ENCODE assay signal across 25 mouse cellular contexts in the genomic region with DNA sequence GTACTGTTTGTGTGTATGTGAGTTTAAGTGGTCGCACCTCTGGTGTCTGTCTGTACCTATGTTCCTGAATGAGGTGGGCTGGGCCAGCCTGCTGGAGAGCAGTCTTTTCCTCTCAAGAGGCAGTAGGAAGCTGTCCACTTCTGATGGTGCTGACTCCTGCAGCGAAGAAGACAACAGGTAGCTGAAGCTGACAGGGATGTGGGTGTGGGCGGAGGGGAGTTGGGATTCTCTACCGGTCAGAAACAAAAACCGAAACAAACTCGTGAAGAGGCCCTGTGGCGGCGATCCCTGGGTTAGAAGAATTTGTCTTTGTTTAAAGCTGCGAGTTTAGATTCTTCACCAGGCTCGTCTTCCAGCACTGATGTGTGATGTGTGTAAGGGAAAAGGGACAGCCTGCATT.
DNase-seq lines count a peak whose midpoint lies in the region; ATAC-seq and TF ChIP-seq lines count a peak whose summit lies in the region.
"Had no signal": no experiment of that assay in that cellular context is flagged by ENCODE, and none has a peak within 500 bp of the region (broad histone marks: within the 10 kb centered on the region; RNA-seq: fewer than 3 reads in every experiment).

No protein-coding gene starts in this region.

- H3K27me3 ChIP-seq in heart, embryonic 11.5 days (ENCODE audit: control insufficient read depth, insufficient read depth, low read length), result no peaks in the 10 kb centered on the region
- H3K27me3 ChIP-seq in myocyte (ENCODE audit: control insufficient read depth, insufficient read depth, insufficient read length), result no peaks in the 10 kb centered on the region
- H3K27me3 ChIP-seq: embryonic facial prominence, embryonic 15.5 days; forebrain, embryonic 15.5 days; hindbrain, embryonic 15.5 days; liver, embryonic 15.5 days; neural tube, embryonic 15.5 days; stomach, embryonic 15.5 days had no signal

- H3K9ac ChIP-seq in heart, embryonic 11.5 days (ENCODE audit: low read depth, low read length), result no peak overlapping the region
- H3K9ac ChIP-seq: embryonic facial prominence, embryonic 15.5 days; forebrain, embryonic 15.5 days; hindbrain, embryonic 15.5 days; liver, embryonic 15.5 days; neural tube, embryonic 15.5 days; stomach, embryonic 15.5 days had no signal

- no peak overlapping the region for H3K4me2 ChIP-seq in heart, embryonic 11.5 days
- no peak overlapping the region for H3K4me2 ChIP-seq in myocyte (ENCODE audit: low read depth)
- H3K4me2 ChIP-seq: embryonic facial prominence, embryonic 15.5 days; forebrain, embryonic 15.5 days; hindbrain, embryonic 15.5 days; liver, embryonic 15.5 days; neural tube, embryonic 15.5 days; stomach, embryonic 15.5 days had no signal

- ATAC-seq in heart, embryonic 11.5 days (replicated peaks; ENCODE audit: insufficient number of reproducible peaks, low FRiP score, low TSS enrichment), result no peak
- ATAC-seq: forebrain, embryonic 15.5 days; intestine, embryonic 16.5 days had no signal

- H3K4me1 ChIP-seq in heart, embryonic 11.5 days (ENCODE audit: control insufficient read depth, insufficient read depth, low read length), result peaks cover 6% of the 10 kb centered on the region
- H3K4me1 ChIP-seq: liver, embryonic 15.5 days; stomach, embryonic 15.5 days had no signal

- H3K79me2 ChIP-seq in myocyte (ENCODE audit: control insufficient read depth, insufficient read depth), result peaks cover 69% of the 10 kb centered on the region

- DNase-seq in heart, adult 11 months, result peak; percentile 87
- peak; percentile 17 for DNase-seq in lung, postnatal 10 days
- DNase-seq in lung, postnatal 4 days, result no peak
- peak; percentile 66 for DNase-seq in R1 (ENCODE audit: low read depth, low spot score)
- DNase-seq in thymus, postnatal 25 days, result no peak
- DNase-seq: adrenal gland, adult 2 months; B cell, adult 2 months; cerebellum, postnatal 25 days; heart, postnatal 4 days; kidney, adult 9 months; liver; lung, postnatal 14 days; right cerebral cortex, adult 18-20 months; right cerebral cortex, postnatal 4 days; thymus, postnatal 36 days had no signal

- H3ac ChIP-seq in myocyte (ENCODE audit: control insufficient read depth, insufficient read length), result no peak overlapping the region

- WGBS in heart, embryonic 11.5 days (ENCODE audit: insufficient replicate concordance), result 62% methylated on average over 10 of the region's 10 CpGs

- no peak for TF ChIP-seq POLR2A in myocyte (IDR thresholded peaks at IDR 0.05; ENCODE audit: insufficient read length, low read depth)

- H3K9me3 ChIP-seq in heart, embryonic 11.5 days (replicated peaks; ENCODE audit: control insufficient read depth, low read length), result no peaks in the 10 kb centered on the region
- H3K9me3 ChIP-seq: embryonic facial prominence, embryonic 15.5 days; forebrain, embryonic 15.5 days; hindbrain, embryonic 15.5 days; limb, embryonic 10.5 days; liver, embryonic 15.5 days; neural tube, embryonic 15.5 days; stomach, embryonic 15.5 days had no signal

- H3K27ac ChIP-seq in heart, embryonic 11.5 days (ENCODE audit: low read depth, low read length), result no peak overlapping the region
- H3K27ac ChIP-seq: embryonic facial prominence, embryonic 15.5 days; forebrain, embryonic 15.5 days; hindbrain, embryonic 15.5 days; limb, embryonic 10.5 days; liver, embryonic 15.5 days; neural tube, embryonic 15.5 days; stomach, embryonic 15.5 days had no signal

- no peak overlapping the region for H3K4me3 ChIP-seq in heart, embryonic 11.5 days (ENCODE audit: low read depth, low read length)
- no peak overlapping the region for H3K4me3 ChIP-seq in myocyte
- H3K4me3 ChIP-seq: embryonic facial prominence, embryonic 15.5 days; forebrain, embryonic 15.5 days; hindbrain, embryonic 15.5 days; limb, embryonic 10.5 days; liver, embryonic 15.5 days; neural tube, embryonic 15.5 days; stomach, embryonic 15.5 days had no signal

- H3K36me3 ChIP-seq in heart, embryonic 11.5 days (ENCODE audit: control insufficient read depth, insufficient read depth, low read length), result no peaks in the 10 kb centered on the region
- H3K36me3 ChIP-seq in myocyte (ENCODE audit: control insufficient read depth, insufficient read depth), result no peaks in the 10 kb centered on the region
- H3K36me3 ChIP-seq: embryonic facial prominence, embryonic 15.5 days; hindbrain, embryonic 15.5 days; limb, embryonic 10.5 days; liver, embryonic 15.5 days; neural tube, embryonic 15.5 days; stomach, embryonic 15.5 days had no signal

TF ChIP-seq in myocyte, 11 proteins besides CTCF, POLR2A, EP300 and RAD21:
- TF ChIP-seq REST (IDR thresholded peaks at IDR 0.05; ENCODE audit: insufficient read depth, insufficient read length) (peak; percentile 47), TCF12 (IDR thresholded peaks at IDR 0.05; ENCODE audit: insufficient read depth, poor library complexity, severe bottlenecking) (no peak)

Comparison
In these comparisons a context has a peak if more than half of its experiments do, and no peak if none do; other contexts are left out.
1. DNase-seq: peak in heart, adult 11 months (single experiment), lung, postnatal 10 days (single experiment) and R1 (single experiment); none in lung, postnatal 4 days (0 of 2) and thymus, postnatal 25 days (single experiment).